Mouse (Mus musculus): ENCODE data around the gene Klf16.

DNA sequence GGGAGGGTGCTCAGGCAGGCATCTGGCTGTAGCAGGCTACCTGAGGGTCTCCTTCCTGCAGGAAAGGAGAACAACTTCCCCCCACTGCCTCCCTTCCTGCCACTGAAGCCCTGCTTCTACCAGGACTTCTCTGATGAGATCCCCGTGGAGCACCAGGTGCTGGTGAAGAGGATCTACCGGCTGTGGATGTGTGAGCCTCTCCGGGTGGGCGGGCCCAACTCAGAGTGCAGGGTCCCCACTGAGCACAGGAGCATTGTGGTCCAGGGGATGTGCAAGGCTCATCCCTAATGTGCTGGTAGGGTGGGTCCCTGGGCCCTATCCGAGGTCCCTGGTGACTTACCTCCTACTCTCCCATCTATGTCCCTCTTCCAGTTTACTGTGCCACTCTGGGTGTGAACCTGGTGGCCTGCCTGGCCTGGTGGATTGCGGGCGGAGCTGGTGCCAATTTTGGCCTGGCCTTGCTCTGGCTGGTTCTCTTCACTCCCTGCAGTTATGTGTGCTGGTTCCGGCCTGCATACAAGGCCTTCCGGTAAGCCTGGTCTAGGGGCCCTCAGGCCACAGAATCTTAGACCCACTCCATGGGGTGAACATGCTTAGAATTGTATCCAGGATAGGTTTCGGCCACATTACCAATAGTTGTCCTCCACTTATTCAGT, 32.3 kb upstream of the Klf16 start:
- TF ChIP-seq CTCF (conservative IDR thresholded peaks at IDR 0.05; ENCODE audit: low read length) (no peak), POU5F1 (IDR thresholded peaks at IDR 0.05; ENCODE audit: borderline replicate concordance, low read length) (no peak), NANOG (IDR thresholded peaks at IDR 0.05; ENCODE audit: borderline replicate concordance, low read length) (no peak)
